ENCODE assay signal across 8 mouse cellular contexts in genomic region chr15:79243234-79244042, GRCm38 (mm10). TPM values are rescaled to one million over a fixed set of nuclear protein-coding genes. Genes with fewer than 3 reads are reported as not detected.
A peak's percentile ranks its signal among the peaks of the same experiment; 100 is the strongest.
DNase-seq lines count a peak whose midpoint lies in the region; ATAC-seq and TF ChIP-seq lines count a peak whose summit lies in the region.

No protein-coding gene starts in this region.

- peak overlapping the region; percentile 78 for H3K27ac ChIP-seq in bone marrow macrophage, adult 2 months (ENCODE audit: insufficient read depth, low read depth, low read length)
- H3K27ac ChIP-seq in embryonic fibroblast, embryonic 13.5 days (ENCODE audit: insufficient read depth, low read length) = no peak overlapping the region
- peak overlapping the region; percentile 94 for H3K27ac ChIP-seq in heart, embryonic 11.5 days (ENCODE audit: low read depth, low read length)
- H3K27ac ChIP-seq in kidney, embryonic 15.5 days = no peak overlapping the region
- peak overlapping the region; percentile 30 for H3K27ac ChIP-seq in limb, embryonic 15.5 days
- peak overlapping the region; percentile 47; the same call in 1 of the 2 replicates for H3K27ac ChIP-seq in midbrain, postnatal 0 days (ENCODE audit: low read depth, low read length)

- H3K4me3 ChIP-seq in bone marrow macrophage, adult 2 months (ENCODE audit: insufficient read depth, low read length) = no peak overlapping the region
- H3K4me3 ChIP-seq in embryonic fibroblast, embryonic 13.5 days (ENCODE audit: insufficient read depth, low read length) = no peak overlapping the region
- H3K4me3 ChIP-seq in heart, embryonic 11.5 days (ENCODE audit: low read depth, low read length) = no peak overlapping the region
- H3K4me3 ChIP-seq in kidney, embryonic 15.5 days (replicated peaks) = no peak overlapping the region
- no peak overlapping the region for H3K4me3 ChIP-seq in limb, embryonic 15.5 days
- H3K4me3 ChIP-seq in midbrain, postnatal 0 days (ENCODE audit: low read depth, low read length) = no peak overlapping the region

- peaks cover 23% of the 10 kb centered on the region for H3K4me1 ChIP-seq in bone marrow macrophage, adult 2 months (ENCODE audit: control insufficient read depth, insufficient read depth, low read length)
- H3K4me1 ChIP-seq in embryonic fibroblast, embryonic 13.5 days (ENCODE audit: control insufficient read depth, insufficient read depth, low read length) = no peaks in the 10 kb centered on the region
- H3K4me1 ChIP-seq in heart, embryonic 11.5 days (ENCODE audit: control insufficient read depth, insufficient read depth, low read length) = peaks cover 17% of the 10 kb centered on the region
- peaks cover 3% of the 10 kb centered on the region; the same call in 1 of the 2 replicates for H3K4me1 ChIP-seq in kidney, embryonic 15.5 days
- peaks cover 6% of the 10 kb centered on the region for H3K4me1 ChIP-seq in limb, embryonic 15.5 days
- no peaks in the 10 kb centered on the region for H3K4me1 ChIP-seq in midbrain, postnatal 0 days (ENCODE audit: insufficient read depth, low read length)

- 11% methylated on average over 10 of the region's 10 CpGs for WGBS in heart, embryonic 11.5 days (ENCODE audit: insufficient replicate concordance)
- 23% methylated on average over 10 of the region's 10 CpGs for WGBS in kidney, embryonic 15.5 days
- 7% methylated on average over 10 of the region's 10 CpGs for WGBS in limb, embryonic 15.5 days
- 15% methylated on average over 10 of the region's 10 CpGs for WGBS in midbrain, postnatal 0 days

- H3K9ac ChIP-seq in heart, embryonic 11.5 days (ENCODE audit: low read depth, low read length) = no peak overlapping the region
- no peak overlapping the region for H3K9ac ChIP-seq in kidney, embryonic 15.5 days
- H3K9ac ChIP-seq in limb, embryonic 15.5 days = no peak overlapping the region
- H3K9ac ChIP-seq in midbrain, postnatal 0 days (replicated peaks; ENCODE audit: low read length, poor library complexity, severe bottlenecking) = 0 out of 2 replicates have a peak overlapping the region, but pooled peaks have one; percentile 24

- ATAC-seq in heart, embryonic 11.5 days (replicated peaks; ENCODE audit: insufficient number of reproducible peaks, low FRiP score, low TSS enrichment) = peak; percentile 88
- peak; percentile 95 for ATAC-seq in kidney, embryonic 15.5 days (replicated peaks; ENCODE audit: low FRiP score)
- peak; percentile 92 for ATAC-seq in limb, embryonic 15.5 days (ENCODE audit: insufficient number of reproducible peaks, low FRiP score, low TSS enrichment, low read depth)
- ATAC-seq in midbrain, postnatal 0 days (ENCODE audit: low FRiP score) = peak; percentile 97

- no peaks in the 10 kb centered on the region for H3K9me3 ChIP-seq in heart, embryonic 11.5 days (replicated peaks; ENCODE audit: control insufficient read depth, low read length)
- no peaks in the 10 kb centered on the region for H3K9me3 ChIP-seq in kidney, embryonic 15.5 days (replicated peaks)
- H3K9me3 ChIP-seq in limb, embryonic 15.5 days = no peaks in the 10 kb centered on the region
- no peaks in the 10 kb centered on the region for H3K9me3 ChIP-seq in midbrain, postnatal 0 days (ENCODE audit: low read length)

- peaks cover 28% of the 10 kb centered on the region for H3K36me3 ChIP-seq in heart, embryonic 11.5 days (ENCODE audit: control insufficient read depth, insufficient read depth, low read length)
- H3K36me3 ChIP-seq in kidney, embryonic 15.5 days = peaks cover 82% of the 10 kb centered on the region
- H3K36me3 ChIP-seq in limb, embryonic 15.5 days = peaks cover 76% of the 10 kb centered on the region
- H3K36me3 ChIP-seq in midbrain, postnatal 0 days (ENCODE audit: insufficient read depth, low read length) = peaks cover 58% of the 10 kb centered on the region

- TF ChIP-seq POLR2A in bone marrow macrophage, adult 2 months (IDR thresholded peaks at IDR 0.05; ENCODE audit: borderline replicate concordance, low read depth, low read length) = no peak
- no peak for TF ChIP-seq POLR2A in embryonic fibroblast, embryonic 13.5 days (IDR thresholded peaks at IDR 0.05; ENCODE audit: low read depth, low read length)

- DNase-seq in B cell, adult 2 months = peak; percentile 91 to 92
- peak; percentile 95 for DNase-seq in midbrain, postnatal 0 days (ENCODE audit: low spot score)
- DNase-seq in spleen, postnatal 10 days (ENCODE audit: low spot score in 2 of 2) = peak; percentile 70 to 93

- no peaks in the 10 kb centered on the region for H3K27me3 ChIP-seq in heart, embryonic 11.5 days (ENCODE audit: control insufficient read depth, insufficient read depth, low read length)
- H3K27me3 ChIP-seq in kidney, embryonic 15.5 days = no peaks in the 10 kb centered on the region
- H3K27me3 ChIP-seq in limb, embryonic 15.5 days = no peaks in the 10 kb centered on the region
- H3K27me3 ChIP-seq in midbrain, postnatal 0 days (ENCODE audit: insufficient read depth, low read length) = no peaks in the 10 kb centered on the region

- peak; percentile 99 for TF ChIP-seq CTCF in bone marrow macrophage, adult 2 months (IDR thresholded peaks at IDR 0.05; ENCODE audit: low read depth, low read length)
- TF ChIP-seq CTCF in embryonic fibroblast, embryonic 13.5 days (IDR thresholded peaks at IDR 0.05; ENCODE audit: borderline replicate concordance, insufficient read depth, low read length) = peak; percentile 100
- TF ChIP-seq CTCF in midbrain, postnatal 0 days (IDR thresholded peaks at IDR 0.05) = peak; percentile 100

- 0 out of 2 replicates have a peak overlapping the region, but pooled peaks have one; percentile 6 for H3K4me2 ChIP-seq in heart, embryonic 11.5 days
- H3K4me2 ChIP-seq in kidney, embryonic 15.5 days = 0 out of 2 replicates have a peak overlapping the region, but pooled peaks have one; percentile 25
- 0 out of 2 replicates have a peak overlapping the region, but pooled peaks have one; percentile 22 for H3K4me2 ChIP-seq in limb, embryonic 15.5 days
- H3K4me2 ChIP-seq in midbrain, postnatal 0 days (ENCODE audit: low read depth, low read length, poor library complexity, severe bottlenecking) = peak overlapping the region; percentile 26; the same call in 1 of the 2 replicates

RNA-seq across cellular contexts. Expression of gene Slc16a8, which starts 11.1 kb away (rescaled TPM):
- polyA plus RNA-seq in bone marrow macrophage, adult 2 months (2012; ENCODE audit: insufficient read depth, insufficient read length, missing spikeins) = not detected in 2 replicates
- polyA plus RNA-seq in embryonic fibroblast, embryonic 13.5 days (2011; ENCODE audit: insufficient read length, low read depth, missing spikeins) = not detected in 2 replicates
- polyA plus RNA-seq in heart, embryonic 11.5 days (2014; fragmentation: Nextera tagmentation; extraction: Ambion mirVana) = 0.17 TPM in 1 of 2 replicates, not detected in the other
- 0.12 and 0.26 TPM in 2 replicates for polyA plus RNA-seq in kidney, embryonic 15.5 days (2015; fragmentation: Nextera tagmentation; extraction: Ambion mirVana)
- 0.12 and 0.36 TPM in 2 replicates for polyA plus RNA-seq in limb, embryonic 15.5 days (2015; fragmentation: Nextera tagmentation; extraction: Ambion mirVana)
- total RNA-seq in midbrain, postnatal 0 days (2014; rRNA removed) = 0.93 TPM in 1 of 2 replicates, not detected in the other
- polyA plus RNA-seq in midbrain, postnatal 0 days (2015; fragmentation: Nextera tagmentation; extraction: Ambion mirVana) = 0.45 and 0.54 TPM in 2 replicates

RNA-seq across cellular contexts. Expression of gene Gm49486, which starts 14.2 kb away (rescaled TPM):
- not detected in 2 replicates for polyA plus RNA-seq in bone marrow macrophage, adult 2 months (2012; ENCODE audit: insufficient read depth, insufficient read length, missing spikeins)
- 0.72 and 0.77 TPM in 2 replicates for polyA plus RNA-seq in embryonic fibroblast, embryonic 13.5 days (2011; ENCODE audit: insufficient read length, low read depth, missing spikeins)
- polyA plus RNA-seq in heart, embryonic 11.5 days (2014; fragmentation: Nextera tagmentation; extraction: Ambion mirVana) = 0.59 and 0.64 TPM in 2 replicates
- polyA plus RNA-seq in kidney, embryonic 15.5 days (2015; fragmentation: Nextera tagmentation; extraction: Ambion mirVana) = 0.67 and 0.74 TPM in 2 replicates
- 1.1 and 1.2 TPM in 2 replicates for polyA plus RNA-seq in limb, embryonic 15.5 days (2015; fragmentation: Nextera tagmentation; extraction: Ambion mirVana)
- total RNA-seq in midbrain, postnatal 0 days (2014; rRNA removed) = 1.8 and 3.7 TPM in 2 replicates
- polyA plus RNA-seq in midbrain, postnatal 0 days (2015; fragmentation: Nextera tagmentation; extraction: Ambion mirVana) = 1.1 and 2.0 TPM in 2 replicates

RNA-seq across cellular contexts. Expression of gene Pick1, which starts 14.5 kb away (rescaled TPM):
- 11.4 and 13.0 TPM in 2 replicates for polyA plus RNA-seq in bone marrow macrophage, adult 2 months (2012; ENCODE audit: insufficient read depth, insufficient read length, missing spikeins)
- polyA plus RNA-seq in embryonic fibroblast, embryonic 13.5 days (2011; ENCODE audit: insufficient read length, low read depth, missing spikeins) = 11.7 and 15.2 TPM in 2 replicates
- polyA plus RNA-seq in heart, embryonic 11.5 days (2014; fragmentation: Nextera tagmentation; extraction: Ambion mirVana) = 17.6 and 19.3 TPM in 2 replicates
- 45.5 and 49.8 TPM in 2 replicates for polyA plus RNA-seq in kidney, embryonic 15.5 days (2015; fragmentation: Nextera tagmentation; extraction: Ambion mirVana)
- polyA plus RNA-seq in limb, embryonic 15.5 days (2015; fragmentation: Nextera tagmentation; extraction: Ambion mirVana) = 43.8 and 45.8 TPM in 2 replicates
- total RNA-seq in midbrain, postnatal 0 days (2014; rRNA removed) = 65.8 and 81.1 TPM in 2 replicates
- 78.1 and 84.2 TPM in 2 replicates for polyA plus RNA-seq in midbrain, postnatal 0 days (2015; fragmentation: Nextera tagmentation; extraction: Ambion mirVana)

RNA-seq across cellular contexts. Expression of gene Baiap2l2, which starts 41.9 kb away (rescaled TPM):
- not detected in 2 replicates for polyA plus RNA-seq in bone marrow macrophage, adult 2 months (2012; ENCODE audit: insufficient read depth, insufficient read length, missing spikeins)
- 0.23 TPM in 1 of 2 replicates, not detected in the other for polyA plus RNA-seq in embryonic fibroblast, embryonic 13.5 days (2011; ENCODE audit: insufficient read length, low read depth, missing spikeins)
- polyA plus RNA-seq in heart, embryonic 11.5 days (2014; fragmentation: Nextera tagmentation; extraction: Ambion mirVana) = 11.1 and 14.0 TPM in 2 replicates
- 13.4 and 14.3 TPM in 2 replicates for polyA plus RNA-seq in kidney, embryonic 15.5 days (2015; fragmentation: Nextera tagmentation; extraction: Ambion mirVana)
- polyA plus RNA-seq in limb, embryonic 15.5 days (2015; fragmentation: Nextera tagmentation; extraction: Ambion mirVana) = 17.2 and 19.7 TPM in 2 replicates
- total RNA-seq in midbrain, postnatal 0 days (2014; rRNA removed) = 3.0 and 3.1 TPM in 2 replicates
- 8.0 and 8.5 TPM in 2 replicates for polyA plus RNA-seq in midbrain, postnatal 0 days (2015; fragmentation: Nextera tagmentation; extraction: Ambion mirVana)

Comparison
In these comparisons a context has a peak if more than half of its experiments do, and no peak if none do; other contexts are left out.
1. H3K27ac ChIP-seq: peak in bone marrow macrophage, adult 2 months (single experiment), heart, embryonic 11.5 days (single experiment), limb, embryonic 15.5 days (single experiment) and midbrain, postnatal 0 days (single experiment); none in embryonic fibroblast, embryonic 13.5 days (single experiment) and kidney, embryonic 15.5 days (single experiment).
2. Peak in every context shown above with its lines, with median percentiles within 50 percentile points of each other: DNase-seq, CTCF ChIP-seq, ATAC-seq and H3K4me2 ChIP-seq.